Mouse (Mus musculus): ENCODE data around the gene Cdk4. TPM values are rescaled to one million over a fixed set of nuclear protein-coding genes. Genes with fewer than 3 reads are reported as not detected.

The Cdk4 gene
- total RNA-seq, 2 experiments from 2014 or later: 74.4 to 75.2 TPM

GRCm38 (mm10) chr10:127091507-127092396 is 28.4 kb downstream of the Cdk4 start:
- peak overlapping the region; percentile 60; the same call in 1 of the 2 replicates for H3K27ac ChIP-seq
- H3K4me3 ChIP-seq: 0 out of 2 replicates have a peak overlapping the region, but pooled peaks have one; percentile 13

GRCm38 (mm10) chr10:127092742-127093141 is 29.4 kb downstream of the Cdk4 start:
- H3K27ac ChIP-seq: no peak overlapping the region
- intact Hi-C loops (cut with DNase I): no loop called here
- H3K4me3 ChIP-seq: no peak overlapping the region
- TF ChIP-seq CTCF (IDR thresholded peaks at IDR 0.05): no peak
- DNase-seq (ENCODE audit: extremely low spot score in 1 of 2, low spot score in 2 of 2): peak in 1 of 2 experiments; percentile 18

More at GRCm38 (mm10) chr10:127091507-127092396, 28.4 kb downstream of the Cdk4 start:
- TF ChIP-seq CTCF (IDR thresholded peaks at IDR 0.05): peak; percentile 7
- peak; percentile 56 to 65 for DNase-seq (ENCODE audit: extremely low spot score in 1 of 2, low spot score in 2 of 2)
- intact Hi-C loops (cut with DNase I): no loop called here

DNA sequence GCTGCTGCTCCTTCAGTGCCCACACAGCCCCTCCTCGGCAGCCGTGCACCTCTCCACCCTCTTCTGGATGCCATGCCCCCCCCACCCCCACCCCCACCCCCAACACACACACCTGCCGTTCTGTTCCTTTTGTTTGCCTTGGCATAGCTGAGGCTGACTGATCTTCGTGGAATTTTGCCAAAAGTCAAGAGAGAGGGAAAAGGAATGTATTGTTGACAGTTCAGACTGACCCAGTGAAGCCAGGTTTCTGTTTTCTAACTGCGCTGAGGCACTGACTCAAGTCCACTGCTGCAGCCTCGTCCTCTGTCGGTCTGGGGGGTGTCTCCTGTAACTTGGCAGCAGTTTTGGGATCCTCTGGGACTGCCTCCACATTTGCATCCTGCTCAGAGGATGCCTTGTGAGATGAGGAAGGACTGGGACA is 31.1 kb downstream of the Cdk4 start:
- Histone ChIP-seq H3K27ac (peak overlapping the region; percentile 72), H3K4me3 (no peak overlapping the region)
- DNase-seq (ENCODE audit: extremely low spot score in 1 of 2, low spot score in 2 of 2): no peak
- intact Hi-C loops (cut with DNase I): no loop called here
- no peak for TF ChIP-seq CTCF (IDR thresholded peaks at IDR 0.05)

- no peak for DNase-seq (ENCODE audit: extremely low spot score in 1 of 2, low spot score in 2 of 2)
- H3K27ac ChIP-seq: no peak overlapping the region
- intact Hi-C loops (cut with DNase I): no loop called here
- no peak overlapping the region for H3K4me3 ChIP-seq
- no peak; the same call in 1 of the 2 replicates for TF ChIP-seq CTCF (IDR thresholded peaks at IDR 0.05)
Observed at GRCm38 (mm10) chr10:127098514-127098913, 35.2 kb downstream of the Cdk4 start.

- no peak for DNase-seq (ENCODE audit: extremely low spot score in 1 of 2, low spot score in 2 of 2)
- intact Hi-C loops (cut with DNase I): no loop called here
- H3K27ac ChIP-seq: no peak overlapping the region
- H3K4me3 ChIP-seq: no peak overlapping the region
- no peak for TF ChIP-seq CTCF (IDR thresholded peaks at IDR 0.05)
Observed at GRCm38 (mm10) chr10:127099191-127099590, 35.9 kb downstream of the Cdk4 start.

GRCm38 (mm10) chr10:127099868-127100267 is 36.5 kb downstream of the Cdk4 start:
- TF ChIP-seq CTCF (IDR thresholded peaks at IDR 0.05): no peak
- Histone ChIP-seq H3K4me3 (no peak overlapping the region), H3K27ac (no peak overlapping the region)
- intact Hi-C loops (cut with DNase I): no loop called here
- no peak for DNase-seq (ENCODE audit: extremely low spot score in 1 of 2, low spot score in 2 of 2)

GRCm38 (mm10) chr10:127100414-127100813 is 37.1 kb downstream of the Cdk4 start:
- intact Hi-C loops (cut with DNase I): no loop called here

DNA sequence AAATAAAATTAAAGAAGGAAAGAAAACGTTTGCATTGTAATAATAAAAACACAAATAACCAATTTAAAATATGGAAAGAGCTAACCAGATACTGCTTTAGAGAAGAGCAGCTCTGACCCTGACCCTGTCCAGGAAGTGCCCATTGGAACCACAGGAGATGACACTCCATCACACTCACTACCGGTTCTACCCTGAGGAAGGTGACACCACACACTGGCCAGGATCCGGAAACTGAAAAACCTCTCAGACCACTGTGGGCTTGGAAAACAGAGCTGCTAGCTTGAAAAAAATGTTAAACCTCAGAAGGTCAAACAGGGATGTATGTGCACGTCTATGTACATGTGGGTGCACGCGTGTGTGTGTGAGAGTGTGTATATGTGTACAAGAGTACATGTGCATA is 37.8 kb downstream of the Cdk4 start:
- TF ChIP-seq CTCF (IDR thresholded peaks at IDR 0.05): no peak
- H3K27ac ChIP-seq: no peak overlapping the region
- intact Hi-C loops (cut with DNase I): no loop called here

More at GRCm38 (mm10) chr10:127100414-127100813, 37.1 kb downstream of the Cdk4 start:
- no peak for DNase-seq (ENCODE audit: extremely low spot score in 1 of 2, low spot score in 2 of 2)
- no peak overlapping the region for H3K27ac ChIP-seq
- TF ChIP-seq CTCF (IDR thresholded peaks at IDR 0.05): no peak
- no peak overlapping the region for H3K4me3 ChIP-seq

GRCm38 (mm10) chr10:127103631-127104030 is 40.3 kb downstream of the Cdk4 start:
- no peak for DNase-seq (ENCODE audit: extremely low spot score in 1 of 2, low spot score in 2 of 2)
- H3K4me3 ChIP-seq: no peak overlapping the region
- TF ChIP-seq CTCF (IDR thresholded peaks at IDR 0.05): no peak
- intact Hi-C loops (cut with DNase I): no loop called here
- no peak overlapping the region for H3K27ac ChIP-seq

More for the DNA sequence above, 37.8 kb downstream of the Cdk4 start:
- no peak for DNase-seq (ENCODE audit: extremely low spot score in 1 of 2, low spot score in 2 of 2)
- H3K4me3 ChIP-seq: no peak overlapping the region

- H3K27ac ChIP-seq: no peak overlapping the region
- no peak for DNase-seq (ENCODE audit: extremely low spot score in 1 of 2, low spot score in 2 of 2)
- no peak overlapping the region for H3K4me3 ChIP-seq
- intact Hi-C loops (cut with DNase I): no loop called here
- no peak for TF ChIP-seq CTCF (IDR thresholded peaks at IDR 0.05)
Observed at GRCm38 (mm10) chr10:127107563-127108261, 44.4 kb downstream of the Cdk4 start.

GRCm38 (mm10) chr10:127108262-127108583 is 44.9 kb downstream of the Cdk4 start:
- no peak for DNase-seq (ENCODE audit: extremely low spot score in 1 of 2, low spot score in 2 of 2)
- no peak for TF ChIP-seq CTCF (IDR thresholded peaks at IDR 0.05)
- Histone ChIP-seq H3K4me3 (no peak overlapping the region), H3K27ac (no peak overlapping the region)
- intact Hi-C loops (cut with DNase I): no loop called here

All from left cerebral cortex, adult 2 months (tissue).